Mouse (Mus musculus) small intestine, adult 2 months (tissue): Measurements from ENCODE around the gene Abt1.
A peak's percentile ranks its signal among the peaks of the same experiment; 100 is the strongest.

Experiments
- CTCF ChIP-seq: fragments of 200-500 bp; IDR thresholded peaks from 2 replicates; pipeline ENCODE4 v1.5.1; 2012; ENCODE audit warnings: low read depth, mild to moderate bottlenecking, control low read depth, inconsistent platforms, low read length, moderate library complexity, mixed read lengths; ENCODE audit not compliant: insufficient replicate concordance, insufficient read length; ENCODE audit errors: extremely low read depth
- POLR2A ChIP-seq: fragments of 200-500 bp; IDR thresholded peaks from 2 replicates; pipeline ENCODE4 v1.6.1; 2012; ENCODE audit warnings: low read depth, mild to moderate bottlenecking, control low read depth, inconsistent platforms, low read length, moderate library complexity

- TF ChIP-seq CTCF (no peak), POLR2A (peak; percentile 11; the same call in 1 of the 2 replicates)
Observed at GRCm38 (mm10) chr13:23445561-23446320, 22.1 kb upstream of the Abt1 start.
